Mouse (Mus musculus) cerebellum, postnatal 25 days (tissue): ENCODE data around the gene 6330409D20Rik.

ENCODE experiments used
- DNase-seq, 2 experiments: peaks; one replicate each; pipeline ENCODE4 v3.0.0; 2021; ENCODE audit warnings: mixed read lengths in 2 of 2

Gene 6330409D20Rik

GRCm38 (mm10) chr2:32693823-32694411 lies 46.9 kb downstream of the 6330409D20Rik start:
- peak; percentile 95 to 97 for DNase-seq

- DNase-seq: peak in 1 of 2 experiments; percentile 43
These were observed 47.5 kb downstream of the 6330409D20Rik start for GRCm38 (mm10) chr2:32693282-32693681.

- DNase-seq: no peak
These were observed 48.3 kb downstream of the 6330409D20Rik start for GRCm38 (mm10) chr2:32692496-32692895.

GRCm38 (mm10) chr2:32691041-32691440 lies 49.8 kb downstream of the 6330409D20Rik start:
- no peak for DNase-seq

- peak; percentile 91 to 94 for DNase-seq
These were observed 51.4 kb downstream of the 6330409D20Rik start for GRCm38 (mm10) chr2:32689420-32689819.

GRCm38 (mm10) chr2:32687562-32687961 lies 53.3 kb downstream of the 6330409D20Rik start:
- no peak for DNase-seq

GRCm38 (mm10) chr2:32686640-32687039 lies 54.2 kb downstream of the 6330409D20Rik start:
- no peak for DNase-seq

GRCm38 (mm10) chr2:32685807-32686206 lies 55.0 kb downstream of the 6330409D20Rik start:
- no peak for DNase-seq

- no peak for DNase-seq
These were observed 56.0 kb downstream of the 6330409D20Rik start for GRCm38 (mm10) chr2:32684681-32685428.

- no peak for DNase-seq
These were observed 57.1 kb downstream of the 6330409D20Rik start for GRCm38 (mm10) chr2:32683701-32684100.

GRCm38 (mm10) chr2:32682721-32683417 lies 57.9 kb downstream of the 6330409D20Rik start:
- no peak for DNase-seq
